Mouse (Mus musculus): ENCODE data around the gene Klhl29.
A peak's percentile ranks its signal among the peaks of the same experiment; 100 is the strongest.

Gene Klhl29

GRCm38 (mm10) chr12:5375616-5376461 is at the start of gene Klhl29:
Klhl29 (minus strand) TSS chr12:5375682.
- DNase-seq (ENCODE audit: low read depth): no peak

GRCm38 (mm10) chr12:5425276-5425675 is 49.8 kb upstream of the Klhl29 start:
- DNase-seq (ENCODE audit: low read depth): no peak

- no peak for DNase-seq (ENCODE audit: low read depth)
Measured at GRCm38 (mm10) chr12:5415806-5416205, 40.3 kb upstream of the Klhl29 start.

- no peak for DNase-seq (ENCODE audit: low read depth)
Measured at GRCm38 (mm10) chr12:5413976-5414375, 38.5 kb upstream of the Klhl29 start.

- no peak for DNase-seq (ENCODE audit: low read depth)
Measured at GRCm38 (mm10) chr12:5411761-5412537, 36.5 kb upstream of the Klhl29 start.

- DNase-seq (ENCODE audit: low read depth): no peak
Measured at GRCm38 (mm10) chr12:5411346-5411745, 35.9 kb upstream of the Klhl29 start.

- DNase-seq (ENCODE audit: low read depth): peak; percentile 39
Measured at GRCm38 (mm10) chr12:5410391-5411115, 35.1 kb upstream of the Klhl29 start.

GRCm38 (mm10) chr12:5407175-5407574 is 31.7 kb upstream of the Klhl29 start:
- DNase-seq (ENCODE audit: low read depth): no peak

- DNase-seq (ENCODE audit: low read depth): no peak
Measured at GRCm38 (mm10) chr12:5397423-5397822, 21.9 kb upstream of the Klhl29 start.

- DNase-seq (ENCODE audit: low read depth): no peak
Measured at GRCm38 (mm10) chr12:5395188-5395587, 19.7 kb upstream of the Klhl29 start.

GRCm38 (mm10) chr12:5387112-5387511 is 11.6 kb upstream of the Klhl29 start:
- no peak for DNase-seq (ENCODE audit: low read depth)

- no peak for DNase-seq (ENCODE audit: low read depth)
Measured at GRCm38 (mm10) chr12:5386688-5387087, 11.2 kb upstream of the Klhl29 start.

GRCm38 (mm10) chr12:5381694-5382093 is 6.2 kb upstream of the Klhl29 start:
- no peak for DNase-seq (ENCODE audit: low read depth)

- no peak for DNase-seq (ENCODE audit: low read depth)
Measured at GRCm38 (mm10) chr12:5374684-5375615, 532 bp downstream of the Klhl29 start.

GRCm38 (mm10) chr12:5374196-5374683 is 1.2 kb downstream of the Klhl29 start:
- no peak for DNase-seq (ENCODE audit: low read depth)

GRCm38 (mm10) chr12:5373641-5374195 is 1.8 kb downstream of the Klhl29 start:
- no peak for DNase-seq (ENCODE audit: low read depth)

GRCm38 (mm10) chr12:5369396-5369795 is 6.1 kb downstream of the Klhl29 start:
- DNase-seq (ENCODE audit: low read depth): no peak

- no peak for DNase-seq (ENCODE audit: low read depth)
Measured at GRCm38 (mm10) chr12:5364836-5365235, 10.6 kb downstream of the Klhl29 start.

GRCm38 (mm10) chr12:5363961-5364634 is 11.4 kb downstream of the Klhl29 start:
- no peak for DNase-seq (ENCODE audit: low read depth)

GRCm38 (mm10) chr12:5359065-5359464 is 16.4 kb downstream of the Klhl29 start:
- no peak for DNase-seq (ENCODE audit: low read depth)

Data from fibroblast of lung, adult 2 months (primary cell).